Mouse (Mus musculus) heart, adult 2 months (tissue): ENCODE measurements around the gene Tomm22.

Experiments used
- CTCF ChIP-seq: fragments of 200-600 bp; IDR thresholded peaks from 2 replicates; pipeline ENCODE4 v1.8.1; 2022; ENCODE audit warnings: antibody characterized with exemption, mild to moderate bottlenecking, moderate library complexity
- POLR2A ChIP-seq: fragments of 200-500 bp; IDR thresholded peaks from 2 replicates; pipeline ENCODE4 v1.6.1; 2011; ENCODE audit warnings: mild to moderate bottlenecking, low read depth, low read length, control low read depth; ENCODE audit not compliant: insufficient read depth

DNA sequence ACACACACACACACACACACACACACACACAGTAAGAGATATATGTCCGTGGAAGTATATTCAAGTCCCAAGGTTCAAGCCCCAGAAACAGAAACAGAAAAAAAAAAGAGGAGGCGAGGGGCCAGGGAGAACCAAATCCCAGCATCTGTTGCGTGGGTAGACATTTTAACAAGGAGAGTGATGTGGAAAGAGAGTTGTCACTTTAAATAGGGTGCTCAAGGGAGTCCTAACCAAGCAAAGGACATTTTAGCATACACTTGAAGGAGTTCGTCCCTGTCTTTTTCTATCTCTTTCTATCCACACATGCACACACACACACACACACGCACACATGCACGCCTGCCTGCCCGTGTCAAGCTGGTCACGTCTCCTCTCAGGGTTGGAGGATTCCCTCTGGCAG is 6.0 kb upstream of the Tomm22 start:
- TF ChIP-seq CTCF (no peak), POLR2A (no peak)
